Mouse (Mus musculus): ENCODE data around the gene Synm.

Synm gene

GRCm38 (mm10) chr7:67747731-67748305 lies 11.7 kb downstream of the Synm start:
- DNase-seq: no peak

- no peak for DNase-seq
These were observed 17.8 kb downstream of the Synm start for GRCm38 (mm10) chr7:67741706-67742105.

GRCm38 (mm10) chr7:67740796-67741195 lies 18.7 kb downstream of the Synm start:
- no peak for DNase-seq

GRCm38 (mm10) chr7:67740382-67740781 lies 19.2 kb downstream of the Synm start:
- DNase-seq: no peak

GRCm38 (mm10) chr7:67732276-67732675 lies 27.3 kb downstream of the Synm start:
- no peak for DNase-seq

- no peak for DNase-seq
These were observed 29.0 kb downstream of the Synm start for GRCm38 (mm10) chr7:67730431-67731110.

GRCm38 (mm10) chr7:67728809-67729208 lies 30.7 kb downstream of the Synm start:
- DNase-seq: no peak

- no peak for DNase-seq
These were observed 31.3 kb downstream of the Synm start for GRCm38 (mm10) chr7:67728203-67728602.

- no peak for DNase-seq
These were observed 34.5 kb downstream of the Synm start for GRCm38 (mm10) chr7:67725016-67725415.

- DNase-seq: no peak
These were observed 35.0 kb downstream of the Synm start for GRCm38 (mm10) chr7:67724536-67724935.

- no peak for DNase-seq
These were observed 37.4 kb downstream of the Synm start for GRCm38 (mm10) chr7:67722163-67722562.

GRCm38 (mm10) chr7:67718804-67719203 lies 40.7 kb downstream of the Synm start:
- peak in 1 of 2 experiments; percentile 19 for DNase-seq

GRCm38 (mm10) chr7:67717520-67717919 lies 42.0 kb downstream of the Synm start:
- DNase-seq: no peak

GRCm38 (mm10) chr7:67716925-67717324 lies 42.6 kb downstream of the Synm start:
- no peak for DNase-seq

- DNase-seq: peak in 1 of 2 experiments; percentile 17
These were observed 43.2 kb downstream of the Synm start for GRCm38 (mm10) chr7:67716213-67716878.

GRCm38 (mm10) chr7:67715176-67715575 lies 44.4 kb downstream of the Synm start:
- DNase-seq: no peak

GRCm38 (mm10) chr7:67713820-67714510 lies 45.6 kb downstream of the Synm start:
- DNase-seq: peak; percentile 72 to 77

- no peak for DNase-seq
These were observed 49.3 kb downstream of the Synm start for GRCm38 (mm10) chr7:67710216-67710615.

GRCm38 (mm10) chr7:67708160-67708559 lies 51.4 kb downstream of the Synm start:
- no peak for DNase-seq

- DNase-seq: no peak
These were observed 58.2 kb downstream of the Synm start for GRCm38 (mm10) chr7:67701252-67701914.

GRCm38 (mm10) chr7:67700846-67701245 lies 58.7 kb downstream of the Synm start:
- peak; percentile 50 to 51 for DNase-seq

GRCm38 (mm10) chr7:67699301-67699700 lies 60.2 kb downstream of the Synm start:
- DNase-seq: no peak
